Mouse (Mus musculus): ENCODE measurements around the gene Tac4. TPM values are rescaled to one million over a fixed set of nuclear protein-coding genes. Genes with fewer than 3 reads are reported as not detected.

Gene Tac4
- not detected in 2 replicates for total RNA-seq (2014; rRNA removed)
- polyA plus RNA-seq (2015; fragmentation: Nextera tagmentation; extraction: Ambion mirVana) = not detected in 2 replicates

DNA sequence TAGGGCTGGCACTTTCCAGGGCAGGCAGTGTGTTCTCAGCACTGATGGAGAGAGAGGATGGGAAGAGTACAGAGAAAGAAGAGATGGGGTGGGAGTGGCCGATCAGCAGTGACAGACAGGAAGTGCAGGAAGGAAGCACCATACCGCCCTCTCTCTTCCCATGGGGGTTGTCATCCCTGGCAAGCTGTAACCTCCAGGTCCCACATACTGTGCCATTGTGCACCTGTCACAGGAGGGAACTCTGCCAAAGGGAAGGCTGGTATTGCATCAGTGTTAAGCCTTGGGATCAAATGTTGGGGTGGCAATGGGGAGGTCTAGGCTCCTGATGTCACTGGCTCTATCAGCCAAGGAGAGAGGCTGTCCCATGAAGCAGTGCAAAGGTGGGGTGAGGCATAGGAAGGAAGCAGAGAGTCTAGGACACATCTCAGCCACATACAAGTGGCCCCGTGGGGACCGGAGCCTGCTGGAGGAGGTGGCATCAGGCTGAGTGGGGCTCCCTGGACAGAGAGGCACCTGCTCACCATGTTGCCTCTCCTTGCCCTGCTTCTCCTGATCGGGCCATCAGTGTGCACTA is at the start of gene Tac4:
Tac4 (plus strand) TSS at position 352 of the 574 bp plus-strand sequence.
- Histone ChIP-seq H3K9ac (replicated peaks; ENCODE audit: low read length, poor library complexity, severe bottlenecking) (no peak within 1 kb of the TSS), H3K36me3 (ENCODE audit: insufficient read depth, low read length) (no peaks in the 10 kb centered on the region), H3K4me1 (ENCODE audit: insufficient read depth, low read length) (no peaks in the 10 kb centered on the region), H3K9me3 (ENCODE audit: low read length) (no peaks in the 10 kb centered on the region), H3K4me3 (ENCODE audit: low read depth, low read length) (no peak within 1 kb of the TSS), H3K27me3 (ENCODE audit: insufficient read depth, low read length) (no peaks in the 10 kb centered on the region), H3K4me2 (ENCODE audit: low read depth, low read length, poor library complexity, severe bottlenecking) (no peak within 1 kb of the TSS), H3K27ac (ENCODE audit: low read depth, low read length) (no peak within 1 kb of the TSS)
- ATAC-seq (ENCODE audit: low FRiP score) (no peak), DNase-seq (ENCODE audit: low spot score) (no peak)
- no peak for TF ChIP-seq CTCF (IDR thresholded peaks at IDR 0.05)
- 69% methylated on average over 5 of the region's 5 CpGs for WGBS

- H3K27ac ChIP-seq (ENCODE audit: low read depth, low read length) = no peak overlapping the region
- no peak for DNase-seq (ENCODE audit: low spot score)
Observed at GRCm38 (mm10) chr11:95213607-95214006, 47.7 kb upstream of the Tac4 start.

DNA sequence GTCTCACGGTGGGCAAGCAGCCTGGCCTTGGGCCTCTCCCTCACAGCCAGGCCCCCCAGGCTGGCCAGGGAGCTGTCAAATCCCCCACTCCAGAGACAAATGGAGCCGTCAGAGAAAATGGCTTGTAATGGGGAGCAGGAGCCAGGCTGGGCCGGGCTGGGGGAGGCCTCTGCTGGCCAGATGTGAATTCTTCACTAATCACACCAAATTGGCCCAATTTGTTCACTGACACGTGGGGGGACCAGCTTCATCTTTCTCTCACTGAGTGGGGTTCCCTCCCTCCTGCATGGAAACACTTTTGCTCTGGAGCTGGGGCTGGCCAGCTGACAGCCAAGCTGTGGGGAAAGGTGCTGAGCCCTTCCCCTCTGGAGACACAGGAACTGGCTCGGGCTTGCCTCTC is 47.0 kb upstream of the Tac4 start:
- H3K27ac ChIP-seq (ENCODE audit: low read depth, low read length) = no peak overlapping the region
- WGBS = 13% methylated on average over 5 of the region's 5 CpGs
- H3K4me3 ChIP-seq (ENCODE audit: low read depth, low read length) = no peak overlapping the region
- H3K27me3 ChIP-seq (ENCODE audit: insufficient read depth, low read length) = no peaks in the 10 kb centered on the region
- H3K9me3 ChIP-seq (ENCODE audit: low read length) = no peaks in the 10 kb centered on the region
- no peak for TF ChIP-seq CTCF (IDR thresholded peaks at IDR 0.05)
- DNase-seq (ENCODE audit: low spot score) (no peak), ATAC-seq (ENCODE audit: low FRiP score) (no peak)
- H3K9ac ChIP-seq (replicated peaks; ENCODE audit: low read length, poor library complexity, severe bottlenecking) = no peak overlapping the region
- H3K36me3 ChIP-seq (ENCODE audit: insufficient read depth, low read length) = no peaks in the 10 kb centered on the region
- H3K4me2 ChIP-seq (ENCODE audit: low read depth, low read length, poor library complexity, severe bottlenecking) = no peak overlapping the region
- no peaks in the 10 kb centered on the region for H3K4me1 ChIP-seq (ENCODE audit: insufficient read depth, low read length)

More at GRCm38 (mm10) chr11:95213607-95214006, 47.7 kb upstream of the Tac4 start:
- H3K9me3 ChIP-seq (ENCODE audit: low read length) = no peaks in the 10 kb centered on the region
- no peak overlapping the region for H3K4me3 ChIP-seq (ENCODE audit: low read depth, low read length)
- TF ChIP-seq CTCF (IDR thresholded peaks at IDR 0.05) = peak; percentile 47
- H3K4me1 ChIP-seq (ENCODE audit: insufficient read depth, low read length) = no peaks in the 10 kb centered on the region
- H3K36me3 ChIP-seq (ENCODE audit: insufficient read depth, low read length) = no peaks in the 10 kb centered on the region
- ATAC-seq (ENCODE audit: low FRiP score) = no peak
- WGBS = 36% methylated on average over 6 of the region's 6 CpGs
- H3K27me3 ChIP-seq (ENCODE audit: insufficient read depth, low read length) = no peaks in the 10 kb centered on the region
- H3K4me2 ChIP-seq (ENCODE audit: low read depth, low read length, poor library complexity, severe bottlenecking) = no peak overlapping the region
- H3K9ac ChIP-seq (replicated peaks; ENCODE audit: low read length, poor library complexity, severe bottlenecking) = no peak overlapping the region

- no peak overlapping the region for H3K27ac ChIP-seq (ENCODE audit: low read depth, low read length)
- H3K4me3 ChIP-seq (ENCODE audit: low read depth, low read length) = no peak overlapping the region
- H3K9ac ChIP-seq (replicated peaks; ENCODE audit: low read length, poor library complexity, severe bottlenecking) = no peak overlapping the region
- no peak overlapping the region for H3K4me2 ChIP-seq (ENCODE audit: low read depth, low read length, poor library complexity, severe bottlenecking)
- 59% methylated on average over 3 of the region's 3 CpGs for WGBS
- no peaks in the 10 kb centered on the region for H3K9me3 ChIP-seq (ENCODE audit: low read length)
- no peaks in the 10 kb centered on the region for H3K27me3 ChIP-seq (ENCODE audit: insufficient read depth, low read length)
- DNase-seq (ENCODE audit: low spot score) = no peak
- TF ChIP-seq CTCF (IDR thresholded peaks at IDR 0.05) = no peak
- no peak for ATAC-seq (ENCODE audit: low FRiP score)
- no peaks in the 10 kb centered on the region for H3K36me3 ChIP-seq (ENCODE audit: insufficient read depth, low read length)
- no peaks in the 10 kb centered on the region for H3K4me1 ChIP-seq (ENCODE audit: insufficient read depth, low read length)
Observed at GRCm38 (mm10) chr11:95216193-95216592, 45.1 kb upstream of the Tac4 start.

- H3K27me3 ChIP-seq (ENCODE audit: insufficient read depth, low read length) = no peaks in the 10 kb centered on the region; the same call in 1 of the 2 replicates
- H3K4me1 ChIP-seq (ENCODE audit: insufficient read depth, low read length) = 0 out of 2 replicates have a peak, but pooled peaks cover 7% of the 10 kb centered on the region
- no peaks in the 10 kb centered on the region for H3K36me3 ChIP-seq (ENCODE audit: insufficient read depth, low read length)
- WGBS = 56% methylated on average over 8 of the region's 8 CpGs
- no peaks in the 10 kb centered on the region for H3K9me3 ChIP-seq (ENCODE audit: low read length)
- no peak overlapping the region for H3K9ac ChIP-seq (replicated peaks; ENCODE audit: low read length, poor library complexity, severe bottlenecking)
- H3K4me2 ChIP-seq (ENCODE audit: low read depth, low read length, poor library complexity, severe bottlenecking) = no peak overlapping the region
- no peak for TF ChIP-seq CTCF (IDR thresholded peaks at IDR 0.05)
- H3K27ac ChIP-seq (ENCODE audit: low read depth, low read length) = no peak overlapping the region
- ATAC-seq (ENCODE audit: low FRiP score) (no peak), DNase-seq (ENCODE audit: low spot score) (no peak)
- no peak overlapping the region for H3K4me3 ChIP-seq (ENCODE audit: low read depth, low read length)
Observed at GRCm38 (mm10) chr11:95219111-95219510, 42.2 kb upstream of the Tac4 start.

DNA sequence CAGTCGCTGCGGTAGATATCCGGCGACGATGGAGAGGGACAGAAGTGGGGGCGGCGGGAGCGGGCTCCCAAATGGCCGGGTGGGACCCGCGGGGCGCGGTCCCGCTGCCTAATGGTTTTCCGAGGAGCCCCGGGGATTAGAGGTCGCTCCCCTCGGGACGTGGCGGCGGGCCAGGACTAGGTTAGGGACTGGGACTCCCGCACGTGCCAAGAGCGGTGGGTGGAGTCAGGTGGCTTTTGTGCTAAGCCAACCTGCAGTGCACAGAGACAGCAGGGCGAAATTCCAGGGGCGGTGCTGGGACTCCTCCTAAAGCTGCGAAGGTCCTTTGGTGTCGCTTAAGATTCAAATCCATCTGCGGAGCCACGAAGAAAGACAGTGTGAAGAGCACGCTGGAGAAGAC is 37.9 kb upstream of the Tac4 start:
- no peak for TF ChIP-seq CTCF (IDR thresholded peaks at IDR 0.05)
- DNase-seq (ENCODE audit: low spot score) (no peak), ATAC-seq (ENCODE audit: low FRiP score) (peak; percentile 58; the same call in 1 of the 2 replicates)
- Histone ChIP-seq H3K27ac (ENCODE audit: low read depth, low read length) (no peak overlapping the region), H3K36me3 (ENCODE audit: insufficient read depth, low read length) (no peaks in the 10 kb centered on the region), H3K4me3 (ENCODE audit: low read depth, low read length) (peak overlapping the region; percentile 37), H3K4me1 (ENCODE audit: insufficient read depth, low read length) (0 out of 2 replicates have a peak, but pooled peaks cover 8% of the 10 kb centered on the region), H3K27me3 (ENCODE audit: insufficient read depth, low read length) (no peaks in the 10 kb centered on the region; the same call in 1 of the 2 replicates), H3K9ac (replicated peaks; ENCODE audit: low read length, poor library complexity, severe bottlenecking) (peak overlapping the region; percentile 48), H3K9me3 (ENCODE audit: low read length) (no peaks in the 10 kb centered on the region), H3K4me2 (ENCODE audit: low read depth, low read length, poor library complexity, severe bottlenecking) (peak overlapping the region; percentile 83)
- under 1% methylated on average over 31 of the region's 31 CpGs for WGBS

Measured in midbrain, postnatal 0 days (tissue).